Mouse (Mus musculus) kidney, postnatal 4 days (tissue): Measurements from ENCODE around the gene Hdlbp.

Experiments used
- DNase-seq, 2 experiments: peaks; one replicate each; pipeline ENCODE4 v3.0.0; 2021; ENCODE audit warnings: mixed read lengths in 2 of 2

The Hdlbp gene

DNA sequence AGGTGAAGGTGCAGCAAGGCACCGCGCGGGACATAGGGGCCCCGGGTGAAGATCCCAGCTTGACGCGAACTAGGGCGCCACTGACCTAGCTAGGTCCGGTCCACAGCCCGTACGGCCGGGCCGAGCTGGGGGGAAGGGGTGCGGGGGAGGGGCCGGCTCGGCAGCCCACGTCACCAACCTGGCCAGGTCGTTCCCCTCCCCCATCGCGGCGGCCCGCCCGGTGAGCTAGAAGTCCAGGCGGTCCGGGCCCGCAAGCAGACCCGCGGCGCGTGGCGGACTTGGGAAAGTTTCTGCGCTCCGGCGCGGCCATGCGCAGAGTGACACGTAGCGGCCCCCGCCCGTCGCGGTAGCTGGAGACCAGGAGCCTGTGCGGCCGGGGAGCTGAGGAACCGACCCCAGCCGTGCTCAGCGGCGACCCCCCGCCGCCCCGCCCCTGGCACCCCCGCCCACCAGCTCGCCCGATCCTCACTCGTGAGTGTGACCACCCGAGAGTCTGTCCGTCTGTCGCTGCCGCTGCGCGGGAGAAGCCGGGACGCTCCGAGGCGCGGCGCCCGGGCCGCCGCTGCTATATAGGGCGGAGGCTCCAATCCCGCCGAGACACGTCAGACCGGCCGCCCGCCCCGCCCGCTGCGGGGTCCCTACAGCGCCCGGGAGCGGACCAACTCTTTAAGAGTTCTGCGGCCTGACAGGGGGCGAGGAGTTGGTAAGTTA, 33.3 kb downstream of the Hdlbp start:
- peak; percentile 88 to 92 for DNase-seq

GRCm38 (mm10) chr1:93444405-93445110, 34.1 kb downstream of the Hdlbp start:
- peak; percentile 85 to 90 for DNase-seq

GRCm38 (mm10) chr1:93439321-93439720, 39.3 kb downstream of the Hdlbp start:
- no peak for DNase-seq

GRCm38 (mm10) chr1:93432087-93432486, 46.5 kb downstream of the Hdlbp start:
- DNase-seq, result no peak

- no peak for DNase-seq
These were observed 75.2 kb downstream of the Hdlbp start for GRCm38 (mm10) chr1:93403403-93403802.

DNA sequence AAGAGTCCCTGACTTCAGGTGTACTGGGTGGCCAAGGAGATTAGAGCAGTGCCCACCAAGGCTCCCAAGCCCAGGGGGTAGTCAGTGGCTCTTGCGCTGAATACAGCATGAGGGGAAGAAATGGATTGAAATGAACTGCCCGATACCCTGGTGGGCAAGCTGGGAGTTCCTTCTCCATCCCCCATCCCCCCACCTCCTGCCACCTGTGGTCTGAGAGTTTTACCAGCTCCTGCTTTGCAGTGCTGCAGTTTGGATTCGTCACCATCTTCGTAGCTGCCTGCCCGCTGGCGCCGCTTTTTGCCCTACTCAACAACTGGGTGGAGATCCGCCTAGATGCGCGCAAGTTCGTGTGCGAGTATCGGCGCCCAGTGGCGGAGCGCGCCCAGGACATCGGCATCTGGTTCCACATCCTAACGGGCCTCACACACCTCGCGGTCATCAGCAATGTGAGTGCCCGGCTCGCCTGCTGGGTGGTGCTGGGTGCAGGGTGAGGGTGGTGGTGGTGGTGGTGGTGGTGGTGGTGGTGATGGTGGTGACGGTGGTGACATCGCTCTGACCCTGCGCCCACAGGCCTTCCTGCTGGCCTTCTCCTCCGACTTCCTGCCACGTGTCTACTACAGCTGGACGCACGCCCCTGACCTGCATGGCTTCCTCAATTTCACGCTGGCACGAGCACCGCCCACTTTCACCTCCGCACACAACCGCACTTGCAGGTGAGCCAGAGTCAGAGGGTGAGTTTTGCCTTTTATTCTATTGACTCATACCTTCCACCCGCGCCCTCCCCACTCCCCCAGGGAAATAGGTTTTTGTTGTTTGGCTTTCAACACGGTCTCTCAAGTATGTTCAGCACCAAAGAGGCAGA, 77.2 kb downstream of the Hdlbp start:
- peak; percentile 25 to 47 for DNase-seq

DNA sequence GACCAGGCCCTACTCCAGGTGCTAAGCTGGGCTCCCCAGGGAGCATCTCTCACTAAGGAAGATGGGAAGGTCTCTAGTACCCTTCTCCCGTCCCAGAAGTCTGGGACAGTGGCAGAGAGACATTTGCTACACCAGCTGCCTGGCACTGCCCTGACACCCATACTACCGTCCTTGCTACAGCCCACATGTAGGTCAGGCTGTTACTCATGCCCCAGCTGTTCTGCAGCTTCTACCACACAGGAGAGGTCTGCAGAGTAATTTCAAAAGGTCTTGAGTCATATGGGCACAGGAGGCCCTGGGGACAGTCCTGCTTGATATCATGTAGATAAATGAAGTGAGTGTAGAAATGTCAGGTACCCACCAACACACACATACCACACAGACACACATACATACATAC, 89.7 kb downstream of the Hdlbp start:
- DNase-seq, result no peak

- DNase-seq, result no peak
These were observed 91.4 kb downstream of the Hdlbp start for GRCm38 (mm10) chr1:93387198-93387597.

- DNase-seq, result no peak
These were observed 99.5 kb downstream of the Hdlbp start for GRCm38 (mm10) chr1:93379117-93379516.

DNA sequence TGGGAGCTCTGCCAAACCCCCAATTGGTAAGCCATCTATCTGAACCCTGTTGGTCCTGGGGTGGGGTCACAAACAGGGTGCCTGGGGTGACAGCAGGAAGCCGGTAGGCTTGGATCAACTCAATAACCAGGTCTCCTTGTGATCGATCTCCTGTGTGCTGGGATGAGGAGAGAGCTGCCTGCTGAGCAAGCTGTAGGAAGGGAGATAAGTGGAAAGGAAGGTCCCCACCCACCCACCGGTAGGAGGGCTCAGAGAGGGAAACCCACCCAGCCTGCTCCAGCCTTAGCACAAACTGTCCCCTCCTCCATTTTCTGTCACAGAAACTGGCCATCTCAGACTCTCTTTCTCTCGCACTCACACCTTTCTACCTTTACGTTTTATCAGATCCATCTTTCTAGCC, 101.3 kb downstream of the Hdlbp start:
- no peak for DNase-seq

GRCm38 (mm10) chr1:93373665-93374064, 105.0 kb downstream of the Hdlbp start, which contains the start of gene Ano7:
Gene Ano7, plus strand, starts transcription at chr1:93373930.
- DNase-seq, result no peak

DNA sequence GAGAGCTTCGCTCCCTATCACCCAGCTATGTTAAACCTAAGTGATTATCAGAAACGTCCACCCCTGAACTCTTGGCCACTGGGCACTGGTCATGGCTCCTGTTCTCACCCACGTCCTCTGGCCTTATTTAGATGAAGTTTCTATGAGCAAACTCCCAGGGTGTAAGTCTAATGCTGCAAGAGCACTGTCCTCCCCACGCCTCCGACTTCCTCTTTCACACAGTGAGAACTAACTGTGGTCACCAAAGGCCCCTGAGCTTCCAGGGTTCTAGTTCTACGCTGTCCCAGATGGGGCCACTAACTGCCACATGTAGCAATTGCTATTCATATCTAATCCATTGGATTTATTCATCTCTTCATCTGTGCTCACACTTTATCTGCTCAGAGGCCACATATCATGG, 113.0 kb downstream of the Hdlbp start:
- DNase-seq, result no peak

- no peak for DNase-seq
These were observed 116.0 kb downstream of the Hdlbp start for GRCm38 (mm10) chr1:93362661-93363060.
